Mouse (Mus musculus) hematopoietic stem cell, adult 5-6 weeks (primary cell): ENCODE results near the gene Isoc2b. TPM values are rescaled to one million over a fixed set of nuclear protein-coding genes. Genes with fewer than 3 reads are reported as not detected.
"Not testable (repeated sequence)": the region's sequence is repeated elsewhere in the genome, so short reads cannot be mapped to it uniquely, and the experiment has no call there.

Experiments used
- ATAC-seq, 2 experiments: fragments of 125-278 bp in 1 of 2; replicated peaks in 1 of 2; 2 replicates each; pipeline ENCODE4 v1.8.0; 2016 to 2017; ENCODE audit warnings: inconsistent platforms in 2 of 2, mild to moderate bottlenecking in 2 of 2, moderate number of reproducible peaks in 2 of 2, low read depth in 1 of 2, moderate TSS enrichment in 1 of 2; ENCODE audit not compliant: low FRiP score in 2 of 2, poor library complexity in 2 of 2, severe bottlenecking in 2 of 2, insufficient read depth in 1 of 2, low TSS enrichment in 1 of 2
- total RNA-seq: library from RNA; stranded (forward); fragments of 172-1452, 232-1000 nt; gene quantifications from 2 replicates; pipeline ENCODE4 v1.2.3, GENCODE M21; 2017

The Isoc2b gene
- total RNA-seq, 1 experiment from 2014 or later, result 59.8 TPM

GRCm38 (mm10) chr7:4844917-4845309 lies 25.1 kb downstream of the Isoc2b start:
- ATAC-seq, result no peak

GRCm38 (mm10) chr7:4844245-4844916 lies 25.7 kb downstream of the Isoc2b start, which contains the start of gene Shisa7:
Gene Shisa7, minus strand, starts transcription at chr7:4844696.
- no peak for ATAC-seq

GRCm38 (mm10) chr7:4843604-4844244 lies 26.3 kb downstream of the Isoc2b start:
- no peak for ATAC-seq

- ATAC-seq, result peak in 1 of 2 experiments; percentile 49; a peak in 2 of 4 replicates
These were observed 27.4 kb downstream of the Isoc2b start for GRCm38 (mm10) chr7:4842634-4843131.

GRCm38 (mm10) chr7:4842077-4842476 lies 28.0 kb downstream of the Isoc2b start:
- ATAC-seq, result no peak

GRCm38 (mm10) chr7:4837639-4838038 lies 32.4 kb downstream of the Isoc2b start:
- ATAC-seq, result no peak

GRCm38 (mm10) chr7:4836351-4836792 lies 33.7 kb downstream of the Isoc2b start:
- ATAC-seq, result peak; percentile 95 to 98

- ATAC-seq, result 0 out of 4 replicates have a peak, but pooled peaks of 1 of the 2 experiments have one; percentile 21
These were observed 34.3 kb downstream of the Isoc2b start for GRCm38 (mm10) chr7:4835631-4836327.

- no peak for ATAC-seq
These were observed 39.6 kb downstream of the Isoc2b start for GRCm38 (mm10) chr7:4830476-4830875.

- ATAC-seq, result no peak
These were observed 44.7 kb downstream of the Isoc2b start for GRCm38 (mm10) chr7:4825365-4825764.

- ATAC-seq, result no peak
These were observed 47.7 kb downstream of the Isoc2b start for GRCm38 (mm10) chr7:4822162-4822907.

GRCm38 (mm10) chr7:4821690-4822089 lies 48.4 kb downstream of the Isoc2b start:
- no peak for ATAC-seq

GRCm38 (mm10) chr7:4820925-4821324 lies 49.1 kb downstream of the Isoc2b start:
- ATAC-seq, result not testable (repeated sequence)

- ATAC-seq, result no peak
These were observed 53.5 kb downstream of the Isoc2b start for GRCm38 (mm10) chr7:4816559-4816958.

- no peak for ATAC-seq
These were observed 56.8 kb downstream of the Isoc2b start for GRCm38 (mm10) chr7:4813105-4813791.

- ATAC-seq, result peak; percentile 95
These were observed 57.6 kb downstream of the Isoc2b start, which contains the start of gene Ube2s for GRCm38 (mm10) chr7:4812303-4813104. Gene Ube2s, minus strand, starts transcription at chr7:4812590.
